Mouse (Mus musculus) heart, embryonic 16.5 days (tissue): ENCODE measurements around the gene Fam124a. TPM values are rescaled to one million over a fixed set of nuclear protein-coding genes. Genes with fewer than 3 reads are reported as not detected.

Experiments used
- ATAC-seq: fragments of 200-750 bp; cut with Nextera tagmentation; replicated peaks from 2 replicates; pipeline ENCODE4 v1.8.0; 2017; ENCODE audit warnings: moderate number of reproducible peaks; ENCODE audit not compliant: insufficient read depth, low FRiP score; ENCODE audit errors: extremely low read depth
- H3K27ac ChIP-seq: fragments of 300-500 bp; sonication (generic); 2 replicates; pipeline ENCODE4 v1.5.1; 2014; ENCODE audit warnings: mild to moderate bottlenecking, low read length, control low read depth, moderate library complexity
- H3K27me3 ChIP-seq: fragments of 300-500 bp; sonication (generic); 2 replicates; pipeline ENCODE4 v1.6.1; 2014; ENCODE audit warnings: low read length, mixed read lengths; ENCODE audit not compliant: control insufficient read depth, insufficient read depth
- H3K36me3 ChIP-seq: fragments of 300-500 bp; sonication (generic); 2 replicates; pipeline ENCODE4 v1.6.1; 2014; ENCODE audit not compliant: control insufficient read depth, insufficient read depth
- H3K4me1 ChIP-seq: fragments of 300-500 bp; sonication (generic); 2 replicates; pipeline ENCODE4 v1.6.1; 2014; ENCODE audit warnings: low read length, mixed read lengths; ENCODE audit not compliant: control insufficient read depth, insufficient read depth
- H3K4me2 ChIP-seq: fragments of 300-500 bp; sonication (generic); 2 replicates; pipeline ENCODE4 v1.6.1; 2014; ENCODE audit warnings: low read depth, mild to moderate bottlenecking, control low read depth, low read length
- H3K4me3 ChIP-seq: fragments of 300-500 bp; sonication (generic); 2 replicates; pipeline ENCODE4 v1.5.1; 2014; ENCODE audit warnings: mild to moderate bottlenecking, control low read depth, low read length
- H3K9ac ChIP-seq: fragments of 300-500 bp; sonication (generic); 2 replicates; pipeline ENCODE4 v1.6.1; 2014; ENCODE audit warnings: low read length, control low read depth
- H3K9me3 ChIP-seq: fragments of 300-500 bp; sonication (generic); replicated peaks from 2 replicates; pipeline ENCODE4 v1.6.1; 2016; ENCODE audit warnings: low read length; ENCODE audit not compliant: control insufficient read depth
- WGBS: fragments of 180-500 bp; shearing (Covaris S2); extraction: QIAGEN DNeasy Blood & Tissue Kit; methylation state at CpG from one replicate; pipeline ENCODE4 v1.1.7; 2014; 5-methylcytosine and 5-hydroxymethylcytosine counted together
- polyA plus RNA-seq: library from polyadenylated mRNA; unstranded; fragments of >200 nt; fragmentation: Nextera tagmentation; extraction: Ambion mirVana; gene quantifications from 2 replicates; pipeline ENCODE4 v1.2.1, GENCODE M21; 2015

The Fam124a gene
- polyA plus RNA-seq, 1 experiment from 2014 or later, result 3.6 TPM

- no peaks in the 10 kb centered on the region for H3K4me1 ChIP-seq
- 77% methylated on average over 7 of the region's 7 CpGs for WGBS
These were observed 100.5 kb downstream of the Fam124a start for GRCm38 (mm10) chr14:62655996-62656395.

GRCm38 (mm10) chr14:62657469-62657868 is 101.9 kb downstream of the Fam124a start:
- H3K4me3 ChIP-seq, result no peak overlapping the region
- no peaks in the 10 kb centered on the region for H3K9me3 ChIP-seq
- 62% methylated on average over 3 of the region's 3 CpGs for whole genome bisulfite sequencing
- no peaks in the 10 kb centered on the region for H3K36me3 ChIP-seq
- H3K27ac ChIP-seq, result no peak overlapping the region
- no peak overlapping the region for H3K4me2 ChIP-seq
- H3K27me3 ChIP-seq, result no peaks in the 10 kb centered on the region
- H3K4me1 ChIP-seq, result no peaks in the 10 kb centered on the region
- H3K9ac ChIP-seq, result no peak overlapping the region
- no peak for ATAC-seq

More at GRCm38 (mm10) chr14:62655996-62656395, 100.5 kb downstream of the Fam124a start:
- Histone ChIP-seq H3K4me3 (no peak overlapping the region), H3K4me2 (no peak overlapping the region), H3K36me3 (no peaks in the 10 kb centered on the region), H3K27ac (no peak overlapping the region), H3K9me3 (no peaks in the 10 kb centered on the region), H3K27me3 (no peaks in the 10 kb centered on the region), H3K9ac (no peak overlapping the region)
- no peak for ATAC-seq

Other genes starting within 250 kb of the Fam124a start
- gene Gucy1b2, start 99.4 kb upstream of the Fam124a start, polyA plus RNA-seq, result 0.05 and 0.17 TPM in 2 replicates
- 0.17 TPM in 1 of 2 replicates, not detected in the other for gene Gm4131, start 11.2 kb downstream of the Fam124a start, polyA plus RNA-seq
- gene Serpine3, start 107.9 kb downstream of the Fam124a start, polyA plus RNA-seq, result not detected in 2 replicates
- 15.6 TPM in 2 replicates for gene Ints6, start 205.4 kb downstream of the Fam124a start, polyA plus RNA-seq